Mouse (Mus musculus) midbrain, postnatal 0 days (tissue): ENCODE results near the gene Fli1. TPM values are rescaled to one million over a fixed set of nuclear protein-coding genes. Genes with fewer than 3 reads are reported as not detected.
A peak's percentile ranks its signal among the peaks of the same experiment; 100 is the strongest.

ENCODE experiments used
- ATAC-seq: fragments of 200-750 bp; cut with Nextera tagmentation; 2 replicates; pipeline ENCODE4 v1.8.0; 2017; ENCODE audit warnings: moderate number of reproducible peaks, mild to moderate bottlenecking, moderate TSS enrichment, moderate library complexity; ENCODE audit not compliant: low FRiP score
- DNase-seq: peaks from one replicate; pipeline ENCODE4 v3.0.0-alpha.2; 2015; ENCODE audit warnings: low spot score
- H3K27ac ChIP-seq: fragments of 300-500 bp; sonication (generic); 2 replicates; pipeline ENCODE4 v1.5.1; 2014; ENCODE audit warnings: low read depth, mild to moderate bottlenecking, low read length, mixed read lengths
- H3K27me3 ChIP-seq: fragments of 300-500 bp; sonication (generic); 2 replicates; pipeline ENCODE4 v1.6.1; 2014; ENCODE audit warnings: low read length, control low read depth, mixed read lengths; ENCODE audit not compliant: insufficient read depth
- H3K36me3 ChIP-seq: fragments of 300-500 bp; sonication (generic); 2 replicates; pipeline ENCODE4 v1.6.1; 2014; ENCODE audit warnings: low read length, control low read depth, mixed read lengths; ENCODE audit not compliant: insufficient read depth
- H3K4me1 ChIP-seq: fragments of 300-500 bp; sonication (generic); 2 replicates; pipeline ENCODE4 v1.6.1; 2014; ENCODE audit warnings: mild to moderate bottlenecking, control low read depth, antibody characterized with exemption, low read length, mixed read lengths; ENCODE audit not compliant: insufficient read depth
- H3K4me2 ChIP-seq: fragments of 300-500 bp; sonication (generic); 2 replicates; pipeline ENCODE4 v1.6.1; 2014; ENCODE audit warnings: low read depth, mild to moderate bottlenecking, low read length, mixed read lengths; ENCODE audit not compliant: poor library complexity, severe bottlenecking
- H3K4me3 ChIP-seq: fragments of 300-500 bp; sonication (generic); 2 replicates; pipeline ENCODE4 v1.5.1; 2014; ENCODE audit warnings: low read depth, mild to moderate bottlenecking, low read length, moderate library complexity
- H3K9ac ChIP-seq: fragments of 300-500 bp; sonication (generic); replicated peaks from 2 replicates; pipeline ENCODE4 v1.6.1; 2014; ENCODE audit warnings: mild to moderate bottlenecking, low read length, moderate library complexity, mixed read lengths; ENCODE audit not compliant: poor library complexity, severe bottlenecking
- H3K9me3 ChIP-seq: fragments of 300-500 bp; sonication (generic); 2 replicates; pipeline ENCODE4 v1.6.1; 2016; ENCODE audit warnings: low read length, control low read depth
- CTCF ChIP-seq: IDR thresholded peaks from 2 replicates; pipeline ENCODE4 v1.5.1; 2016; ENCODE audit warnings: antibody characterized with exemption, mild to moderate bottlenecking
- WGBS: fragments of 180-500 bp; shearing (Covaris S2); extraction: QIAGEN DNeasy Blood & Tissue Kit; methylation state at CpG from one replicate; pipeline ENCODE4 v1.1.7; 2014; 5-methylcytosine and 5-hydroxymethylcytosine counted together
- polyA plus RNA-seq: library from polyadenylated mRNA; unstranded; fragments of >200 nt; fragmentation: Nextera tagmentation; extraction: Ambion mirVana; gene quantifications from 2 replicates; pipeline ENCODE4 v1.2.1, GENCODE M21; 2015
- total RNA-seq: library from RNA; depleted of rRNA; stranded (reverse); fragments of >200 nt; gene quantifications from 2 replicates; pipeline ENCODE4 v1.2.3, GENCODE M21; 2014

Gene Fli1
- total and polyA plus RNA-seq, 2 experiments from 2014 or later, result 5.9 to 8.4 TPM

GRCm38 (mm10) chr9:32540406-32541222 lies 2.0 kb downstream of the Fli1 start:
- WGBS, result under 1% methylated on average over 60 of the region's 70 CpGs
- DNase-seq (no peak), ATAC-seq (no peak; the same call in 1 of the 2 replicates)
- no peaks in the 10 kb centered on the region for H3K9me3 ChIP-seq
- H3K4me1 ChIP-seq, result peaks cover 10% of the 10 kb centered on the region
- TF ChIP-seq CTCF, result no peak
- no peaks in the 10 kb centered on the region for H3K36me3 ChIP-seq
- H3K27me3 ChIP-seq, result peaks cover 41% of the 10 kb centered on the region
- peak overlapping the region; percentile 47 for H3K4me3 ChIP-seq
- H3K27ac ChIP-seq, result peak overlapping the region; percentile 47; the same call in 1 of the 2 replicates
- H3K9ac ChIP-seq, result peak overlapping the region; percentile 59
- H3K4me2 ChIP-seq, result peak overlapping the region; percentile 94

GRCm38 (mm10) chr9:32540061-32540405 lies 2.6 kb downstream of the Fli1 start:
- Histone ChIP-seq H3K4me2 (peak overlapping the region; percentile 94), H3K27ac (no peak overlapping the region), H3K36me3 (no peaks in the 10 kb centered on the region), H3K27me3 (peaks cover 36% of the 10 kb centered on the region), H3K9ac (peak overlapping the region; percentile 59), H3K9me3 (no peaks in the 10 kb centered on the region), H3K4me3 (peak overlapping the region; percentile 47), H3K4me1 (peaks cover 10% of the 10 kb centered on the region)
- WGBS, result 3% methylated on average over 13 of the region's 13 CpGs
- TF ChIP-seq CTCF, result no peak
- peak; percentile 41; the same call in 1 of the 2 replicates for ATAC-seq
- DNase-seq, result no peak

- Histone ChIP-seq H3K27ac (no peak overlapping the region), H3K4me3 (no peak overlapping the region), H3K27me3 (peaks cover 31% of the 10 kb centered on the region), H3K9ac (no peak overlapping the region), H3K36me3 (no peaks in the 10 kb centered on the region), H3K4me2 (no peak overlapping the region), H3K9me3 (no peaks in the 10 kb centered on the region), H3K4me1 (peaks cover 10% of the 10 kb centered on the region)
- WGBS, result 55% methylated on average over 3 of the region's 3 CpGs
- ATAC-seq, result no peak
- DNase-seq, result no peak
- no peak for TF ChIP-seq CTCF
These were observed 3.3 kb downstream of the Fli1 start for GRCm38 (mm10) chr9:32539321-32539761.

GRCm38 (mm10) chr9:32538124-32538523 lies 4.5 kb downstream of the Fli1 start:
- Histone ChIP-seq H3K27ac (no peak overlapping the region), H3K36me3 (no peaks in the 10 kb centered on the region), H3K9ac (no peak overlapping the region), H3K27me3 (peaks cover 18% of the 10 kb centered on the region), H3K4me2 (no peak overlapping the region), H3K4me3 (no peak overlapping the region), H3K9me3 (no peaks in the 10 kb centered on the region), H3K4me1 (peaks cover 10% of the 10 kb centered on the region)
- DNase-seq (no peak), ATAC-seq (no peak)
- 88% methylated on average over 5 of the region's 5 CpGs for WGBS
- TF ChIP-seq CTCF, result no peak

- TF ChIP-seq CTCF, result no peak
- DNase-seq (no peak), ATAC-seq (no peak)
- Histone ChIP-seq H3K4me2 (no peak overlapping the region), H3K27ac (no peak overlapping the region), H3K4me3 (no peak overlapping the region), H3K36me3 (no peaks in the 10 kb centered on the region), H3K9ac (no peak overlapping the region), H3K9me3 (no peaks in the 10 kb centered on the region), H3K4me1 (peaks cover 10% of the 10 kb centered on the region), H3K27me3 (peaks cover 17% of the 10 kb centered on the region)
- 86% methylated on average over 6 of the region's 6 CpGs for WGBS
These were observed 5.0 kb downstream of the Fli1 start for GRCm38 (mm10) chr9:32537706-32538105.

- DNase-seq, result no peak
- Histone ChIP-seq H3K36me3 (no peaks in the 10 kb centered on the region), H3K4me2 (no peak overlapping the region), H3K4me1 (no peaks in the 10 kb centered on the region), H3K9me3 (no peaks in the 10 kb centered on the region), H3K9ac (no peak overlapping the region), H3K27ac (no peak overlapping the region), H3K4me3 (no peak overlapping the region), H3K27me3 (peaks cover 10% of the 10 kb centered on the region; the same call in 1 of the 2 replicates)
- TF ChIP-seq CTCF, result no peak
- 67% methylated on average over 2 of the region's 2 CpGs for WGBS
- no peak for ATAC-seq
These were observed 7.3 kb downstream of the Fli1 start for GRCm38 (mm10) chr9:32535201-32535955.
